Mouse (Mus musculus) embryonic stem cell, embryonic (primary cell): Measurements from ENCODE around the gene Tmem204.

Experiments
- CTCF ChIA-PET, 4 experiments: fragments of 300-600 bp in 2 of 4; fragments of 350-600 bp in 2 of 4; sonication (Branson Sonifier 250); formaldehyde crosslinking; loops; one replicate each; lab custom pipeline; 2022; ENCODE audit warnings: inconsistent platforms in 2 of 4; lab: Charles Lee
- POLR2A ChIA-PET, 4 experiments: fragments of 300-600 bp in 2 of 4; fragments of 350-600 bp in 2 of 4; sonication (Branson Sonifier 250); formaldehyde crosslinking; loops; one replicate each; lab custom pipeline; 2022; ENCODE audit warnings: antibody characterized with exemption in 4 of 4, inconsistent platforms in 1 of 4; lab: Charles Lee

Tmem204 gene

DNA sequence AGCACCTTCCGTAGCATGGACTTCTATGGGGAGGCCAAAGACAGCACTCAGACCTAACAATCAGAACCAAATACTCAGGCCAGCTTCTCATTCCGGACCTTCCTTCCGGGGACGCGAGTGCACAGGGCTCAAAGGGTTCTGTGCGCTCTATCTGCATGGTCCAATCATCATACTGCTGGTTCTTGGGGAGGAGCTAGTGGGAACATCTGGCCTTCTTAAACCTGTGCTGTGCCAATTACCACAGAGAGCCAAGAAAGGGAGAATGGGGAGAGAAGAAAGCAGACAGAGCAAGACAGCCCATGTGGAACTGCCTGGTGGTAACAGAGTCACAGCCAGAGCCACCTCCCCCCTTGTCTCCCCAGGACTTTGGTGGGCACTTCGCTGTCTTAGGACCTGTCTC lies 16.8 kb downstream of the Tmem204 start:
- CTCF ChIA-PET, result interaction anchor here in 2 of 4 experiments (1.1 to 1.2 kb wide), 3 partner anchors 9 to 30 kb away, joined by 3 to 4 read pairs (median 3); partner anchors contain the start of gene Tmem204 (in 1 of the 2)
- POLR2A ChIA-PET, result interaction anchor here in 2 of 4 experiments (0.5 to 1.3 kb wide), 4 partner anchors 10 to 1719 kb away, joined by 3 to 4 read pairs (median 3); partner anchors contain the start of gene Cramp1l (in 1 of the 2)

DNA sequence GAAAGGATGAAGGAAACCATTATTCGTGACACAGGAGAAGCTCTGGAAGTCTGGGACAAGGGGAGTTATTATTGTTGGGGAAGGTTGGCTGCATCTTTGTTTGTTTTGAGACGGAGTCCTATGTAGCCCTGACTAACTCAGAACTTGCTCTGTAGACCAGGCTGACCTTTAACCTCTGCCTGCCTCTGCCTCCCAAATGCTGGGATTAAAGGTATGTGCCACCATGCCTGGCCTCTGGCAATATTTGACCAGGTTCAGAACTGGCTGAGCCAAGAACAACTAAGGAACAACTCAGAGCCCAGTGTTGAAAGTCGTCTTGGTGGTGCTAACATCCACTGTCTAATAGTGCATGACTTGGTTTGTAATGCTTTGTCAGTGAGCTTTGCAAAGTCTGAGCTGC lies 18.2 kb downstream of the Tmem204 start:
- CTCF ChIA-PET, result no interaction called here
- POLR2A ChIA-PET, result interaction anchor here in 1 of 4 experiments (0.7 to 1.3 kb wide), 2 partner anchors 27 to 61 kb away, joined by 3 read pairs; no protein-coding TSS in a partner anchor

DNA sequence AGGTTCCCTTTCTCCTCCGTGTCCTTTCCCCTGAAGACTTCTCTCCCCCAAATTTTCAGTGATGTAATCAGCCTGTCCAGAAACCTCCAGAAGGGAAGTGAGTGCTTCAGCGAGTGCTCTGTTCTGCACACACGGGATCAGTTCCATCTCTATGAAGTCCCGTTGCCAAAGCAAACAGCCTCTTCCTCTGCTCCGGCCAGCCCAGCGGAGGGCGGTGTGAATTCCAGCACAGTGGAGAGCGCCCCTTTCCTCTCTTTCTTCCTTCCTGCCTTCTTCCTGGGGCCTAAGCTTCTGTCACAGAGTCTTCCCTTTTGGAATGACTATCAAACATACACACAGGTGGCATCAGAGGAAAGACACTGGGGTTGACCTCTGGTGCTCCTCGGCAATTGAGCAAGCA lies 19.0 kb downstream of the Tmem204 start:
- CTCF ChIA-PET, result interaction anchor here in 1 of 4 experiments (1.2 kb wide), 1 partner anchor 18 kb away, joined by 3 read pairs; no protein-coding TSS in a partner anchor
- POLR2A ChIA-PET, result no interaction called here

DNA sequence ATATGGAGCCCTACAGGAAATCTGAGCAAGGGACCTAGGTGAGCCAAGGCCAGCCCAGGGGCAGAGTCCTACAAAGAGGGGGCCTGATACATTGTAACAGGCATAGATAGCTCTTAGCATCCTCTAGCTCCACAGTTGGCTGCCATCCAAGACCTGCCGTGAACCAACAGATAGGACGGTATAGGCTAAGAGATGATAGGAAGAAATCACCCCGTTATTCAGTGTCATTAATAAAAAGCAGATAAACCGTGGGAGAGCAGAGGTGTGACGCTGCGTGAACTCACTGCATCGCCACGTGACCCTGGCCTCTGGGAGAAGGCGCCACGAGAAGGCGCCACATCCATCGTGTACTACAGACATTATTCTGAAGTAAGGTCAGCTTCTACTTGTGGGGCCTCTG lies 19.5 kb downstream of the Tmem204 start:
- POLR2A ChIA-PET, result interaction anchor here in 1 of 4 experiments (0.8 kb wide), 1 partner anchor 28 kb away, joined by 3 read pairs; no protein-coding TSS in a partner anchor
- CTCF ChIA-PET, result interaction anchor here in 2 of 4 experiments (0.7 to 1.2 kb wide), 2 partner anchors 18 to 371 kb away, joined by 3 read pairs; no protein-coding TSS in a partner anchor

DNA sequence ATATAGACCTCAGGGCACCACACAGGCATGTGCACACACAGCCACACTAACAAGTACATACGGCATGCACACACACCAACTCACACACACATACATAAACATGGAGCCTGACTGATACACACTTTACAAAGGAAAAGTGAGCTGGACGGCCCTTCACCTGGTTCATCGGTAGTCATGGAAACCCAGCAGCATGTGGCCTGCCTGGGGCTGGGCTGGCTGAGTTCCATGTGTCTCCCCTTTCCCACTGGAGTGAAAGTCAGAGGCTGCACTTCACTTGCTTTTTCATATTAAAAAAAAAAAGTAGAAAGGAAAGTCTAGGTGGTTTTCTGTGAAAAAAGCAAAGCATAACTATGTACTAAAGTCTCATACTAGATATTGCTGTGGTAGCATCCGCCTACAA lies 20.1 kb downstream of the Tmem204 start:
- POLR2A ChIA-PET, result interaction anchor here in 1 of 4 experiments (0.8 to 1.7 kb wide), 3 partner anchors 20 to 121 kb away, joined by 3 to 4 read pairs (median 3); partner anchors contain the start of gene BC003965

DNA sequence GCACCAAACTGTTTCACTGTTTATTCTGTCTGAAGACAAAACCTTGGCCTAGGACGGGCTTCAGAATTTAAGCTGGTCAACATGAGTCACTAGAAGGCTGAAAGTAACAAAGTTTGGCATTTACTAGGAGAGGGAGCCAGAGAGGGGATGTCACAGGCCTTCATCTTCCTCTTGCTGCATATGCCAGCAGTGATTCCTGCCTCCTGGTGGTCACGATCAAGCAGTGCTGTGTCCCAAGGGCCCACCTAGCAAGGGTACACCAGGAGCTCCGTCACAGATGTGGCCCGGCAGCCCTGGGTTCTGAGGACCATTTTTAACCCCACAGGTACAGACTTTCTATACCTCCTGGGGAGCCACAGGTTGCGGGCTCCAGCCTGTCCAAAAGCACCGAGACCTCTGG lies 26.4 kb downstream of the Tmem204 start:
- POLR2A ChIA-PET, result no interaction called here

More for the DNA sequence above, 20.1 kb downstream of the Tmem204 start:
- CTCF ChIA-PET, result interaction anchor here in 3 of 4 experiments (0.7 to 1.2 kb wide), 3 partner anchors 19 to 946 kb away, joined by 3 read pairs; no protein-coding TSS in a partner anchor

DNA sequence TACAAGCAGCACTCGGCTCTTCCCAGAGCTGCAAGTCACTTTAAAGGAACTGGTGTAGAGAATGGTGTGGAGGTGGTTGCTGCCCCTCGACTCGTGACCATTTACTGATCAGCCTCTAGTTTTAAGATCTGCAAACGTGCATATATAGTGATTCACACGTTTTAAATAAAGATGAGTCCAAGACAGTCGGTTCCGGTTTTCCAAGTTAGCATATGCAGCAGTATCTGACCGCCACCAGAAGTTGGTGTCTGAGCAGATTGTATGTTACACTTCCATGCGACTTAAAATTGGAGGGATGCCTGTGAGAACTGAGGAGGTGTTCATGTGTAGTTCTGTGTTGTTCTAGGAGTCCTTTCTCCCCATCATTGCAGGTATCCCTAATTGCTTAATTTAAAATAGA lies 30.1 kb downstream of the Tmem204 start:
- CTCF ChIA-PET, result no interaction called here

More for the DNA sequence above, 26.4 kb downstream of the Tmem204 start:
- CTCF ChIA-PET, result interaction anchor here in 1 of 4 experiments (0.8 to 1.0 kb wide), 2 partner anchors 10 to 21 kb away, joined by 3 read pairs; no protein-coding TSS in a partner anchor

DNA sequence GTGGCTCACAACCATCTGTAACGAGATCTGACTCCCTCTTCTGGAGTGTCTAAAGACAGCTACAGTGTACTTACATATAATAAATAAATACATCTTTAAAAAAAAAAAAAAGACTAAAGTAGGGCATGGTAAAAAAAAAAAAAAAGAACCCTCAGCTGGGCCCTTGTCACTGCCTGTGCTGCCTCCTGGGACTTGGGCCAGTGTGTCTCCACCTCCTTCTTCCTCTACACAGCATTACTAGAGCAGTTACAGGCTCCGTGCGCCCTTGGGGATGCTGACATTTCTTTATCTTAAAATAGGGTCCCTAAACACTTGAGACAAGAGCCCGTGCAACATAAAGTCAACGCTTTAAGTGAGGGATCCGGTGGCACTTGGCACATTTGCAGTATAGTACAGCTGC lies 36.2 kb downstream of the Tmem204 start:
- ChIA-PET CTCF (interaction anchor here in 1 of 4 experiments (1.2 kb wide), 1 partner anchor 11 kb away, joined by 3 read pairs; no protein-coding TSS in a partner anchor), POLR2A (interaction anchor here in 2 of 4 experiments (0.7 to 1.0 kb wide), 3 partner anchors 11 to 174 kb away, joined by 3 read pairs; no protein-coding TSS in a partner anchor)

More for the DNA sequence above, 30.1 kb downstream of the Tmem204 start:
- POLR2A ChIA-PET, result no interaction called here

DNA sequence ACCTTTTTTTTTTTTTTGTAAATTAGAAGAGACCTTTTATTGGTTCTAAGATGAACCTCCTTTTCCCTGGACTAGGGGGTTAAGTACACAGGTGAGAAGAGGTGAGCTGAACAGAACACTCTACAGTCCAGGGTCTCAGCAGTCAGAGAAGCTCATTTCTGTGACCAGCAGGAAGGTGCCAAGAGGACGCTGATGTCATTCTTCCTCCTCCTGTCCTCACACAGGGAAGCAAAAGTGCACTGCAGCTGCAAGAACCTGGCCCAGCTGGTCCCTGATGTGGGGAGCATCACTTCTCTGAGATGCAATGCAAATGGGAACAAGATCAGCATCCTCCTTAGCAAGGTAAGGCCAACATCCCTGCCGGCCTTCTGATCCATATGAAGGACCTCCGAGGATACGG lies 38.1 kb downstream of the Tmem204 start:
- CTCF ChIA-PET, result interaction anchor here in 1 of 4 experiments (0.8 to 1.3 kb wide), 2 partner anchors 9 to 12 kb away, joined by 3 read pairs; no protein-coding TSS in a partner anchor
- POLR2A ChIA-PET, result interaction anchor here in 2 of 4 experiments (0.7 to 1.5 kb wide), 4 partner anchors 9 to 1160 kb away, joined by 3 to 4 read pairs (median 4); no protein-coding TSS in a partner anchor

DNA sequence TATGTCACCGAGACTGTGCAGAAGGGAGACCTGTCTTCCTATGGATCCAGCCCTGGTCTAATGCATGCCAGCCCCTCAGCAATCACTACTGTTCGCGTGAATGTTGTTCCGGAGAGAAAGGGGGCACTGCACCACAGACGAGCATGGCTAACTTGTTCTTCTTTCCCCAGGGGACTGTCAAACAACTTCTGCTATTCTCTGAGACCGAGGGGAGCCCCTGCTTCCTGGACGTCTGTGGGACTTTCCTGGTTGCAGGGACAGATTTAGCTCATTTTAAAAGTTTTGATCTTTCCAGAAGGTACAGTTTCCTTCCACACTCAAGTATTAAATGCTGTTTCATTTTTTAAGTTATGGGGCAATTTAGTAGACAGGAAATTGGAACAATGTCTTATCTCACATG lies 38.5 kb downstream of the Tmem204 start:
- ChIA-PET POLR2A (interaction anchor here in 2 of 4 experiments (0.6 to 1.5 kb wide), 6 partner anchors 9 to 1160 kb away, joined by 3 to 4 read pairs (median 4); no protein-coding TSS in a partner anchor), CTCF (interaction anchor here in 1 of 4 experiments (0.8 to 1.3 kb wide), 2 partner anchors 8 to 11 kb away, joined by 3 read pairs; no protein-coding TSS in a partner anchor)

DNA sequence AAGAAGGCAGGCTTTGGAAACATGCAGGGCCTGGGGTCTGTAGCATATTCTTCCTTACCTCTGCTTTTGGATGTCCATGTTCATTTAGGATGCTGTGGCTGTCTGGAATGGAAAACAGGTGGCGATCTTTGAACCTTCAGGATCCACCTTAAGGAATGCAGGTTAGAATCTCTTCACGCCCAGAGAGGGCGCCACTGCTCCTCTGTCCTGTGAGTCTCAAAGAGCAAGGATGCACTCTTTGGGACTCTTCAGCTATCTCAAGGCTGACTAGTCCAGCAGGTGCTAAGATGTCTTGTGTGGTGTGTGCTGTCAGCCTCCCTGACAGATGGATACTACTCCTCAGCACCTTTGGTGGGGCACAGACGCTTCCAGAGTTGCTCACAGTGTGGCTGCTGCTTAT lies 47.2 kb downstream of the Tmem204 start:
- POLR2A ChIA-PET, result interaction anchor here in 3 of 4 experiments (0.6 to 1.9 kb wide), 6 partner anchors 11 to 150 kb away, joined by 3 to 6 read pairs (median 4); partner anchors contain the start of genes Cramp1l (in 1 of the 3), Ift140 (in 1 of the 3), Nubp2 (in 1 of the 3) and Spsb3 (in 1 of the 3)
- CTCF ChIA-PET, result interaction anchor here in 3 of 4 experiments (0.7 to 1.4 kb wide), 7 partner anchors 9 to 252 kb away, joined by 3 to 4 read pairs (median 3); no protein-coding TSS in a partner anchor

DNA sequence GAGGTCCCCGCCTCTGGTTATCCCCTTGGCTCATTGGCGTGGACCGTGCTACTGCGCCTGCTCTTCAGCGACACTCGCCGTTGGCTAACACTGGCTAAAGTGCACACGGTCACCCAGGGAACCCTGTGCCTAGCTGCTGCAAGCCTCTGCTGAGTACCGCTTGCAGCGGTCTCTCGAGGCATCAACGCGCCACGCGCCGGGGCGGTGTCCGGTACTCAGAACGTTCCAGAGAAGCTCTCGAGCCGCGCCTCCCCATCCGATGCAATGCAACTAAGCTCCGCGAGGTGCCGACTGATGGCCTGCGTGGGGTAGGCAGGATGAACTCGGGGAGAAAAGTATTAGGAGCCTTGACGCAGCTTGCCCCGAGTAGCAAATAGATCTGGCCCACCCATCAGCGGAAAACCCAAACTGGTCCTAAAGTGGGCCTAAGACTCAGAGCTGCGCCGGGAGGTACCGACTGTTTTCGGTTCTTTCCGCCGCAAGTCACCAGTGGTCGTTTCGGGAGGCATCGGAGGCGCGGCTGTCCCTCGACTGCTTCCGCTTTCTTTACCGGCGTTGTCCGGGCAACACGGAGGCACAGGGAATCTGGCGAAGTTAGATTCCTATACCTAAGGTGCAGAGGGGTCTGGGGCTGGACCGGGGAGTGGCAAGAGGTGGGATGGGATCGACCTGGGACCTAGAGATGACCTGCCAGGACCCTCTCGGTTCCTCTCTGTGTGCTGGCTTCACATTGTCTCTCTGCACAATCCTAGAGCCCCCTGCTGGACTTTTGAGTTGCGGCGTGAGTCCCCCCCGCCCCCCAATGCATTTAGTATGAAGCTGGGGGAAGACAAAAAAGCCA lies 66.9 kb downstream of the Tmem204 start:
- CTCF ChIA-PET, result interaction anchor here (0.5 to 1.5 kb wide), 21 partner anchors 9 to 746 kb away, joined by 3 to 7 read pairs (median 4); partner anchors contain the start of genes Mapk8ip3 (in 1 of the 4) and Tmem204 (in 1 of the 4)
- POLR2A ChIA-PET, result interaction anchor here in 3 of 4 experiments (0.6 to 2.8 kb wide), 50 partner anchors 8 to 1389 kb away, joined by 3 to 14 read pairs (median 4); partner anchors contain the start of genes Fahd1 (in 2 of the 3), Jpt2 (in 2 of the 3), Mapk8ip3 (in 2 of the 3) and Ube2i (in 2 of the 3)

DNA sequence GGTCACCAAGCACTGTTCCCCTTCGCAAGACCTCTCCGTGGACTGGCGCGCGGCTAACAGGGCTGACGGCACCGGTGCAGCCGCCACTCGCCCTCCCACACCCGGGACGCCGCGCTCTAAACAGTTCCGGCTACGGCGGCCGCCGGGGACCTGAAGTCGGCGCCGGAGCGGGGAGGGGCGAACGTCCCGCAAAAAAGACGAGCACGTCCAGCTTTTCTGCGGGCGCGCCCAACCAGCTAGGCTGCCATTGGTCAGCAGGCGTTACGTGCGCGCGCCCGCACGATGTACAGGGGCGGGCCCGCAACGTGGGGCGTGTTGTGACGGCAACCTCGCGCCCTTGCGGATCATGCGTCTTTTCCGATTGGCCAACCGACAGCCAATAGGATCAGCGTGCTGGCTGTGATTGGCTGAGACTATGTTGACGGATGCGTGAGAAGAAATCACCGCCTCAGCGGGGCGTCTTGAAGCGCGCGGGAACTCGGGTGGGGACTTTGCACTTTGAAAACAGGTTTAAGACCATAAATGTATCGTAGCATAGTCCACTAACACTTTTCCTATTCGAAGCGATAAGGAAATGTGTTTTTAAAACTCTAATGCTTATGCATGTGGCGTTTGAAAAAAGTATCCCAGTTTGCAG lies 67.6 kb downstream of the Tmem204 start, which contains the start of the genes Cramp1l and Ift140:
Cramp1l (minus strand) TSS at position 134 of the 637 bp plus-strand sequence.
Ift140 (plus strand) TSS at position 431 of the 637 bp plus-strand sequence.
- ChIA-PET POLR2A (interaction anchor here (0.6 to 2.8 kb wide), 43 partner anchors 9 to 1229 kb away, joined by 3 to 14 read pairs (median 5); partner anchors contain the start of genes Jpt2 (in 2 of the 4), Mapk8ip3 (in 2 of the 4), Ube2i (in 2 of the 4) and BC003965 (in 1 of the 4)), CTCF (interaction anchor here (0.5 to 1.5 kb wide), 9 partner anchors 25 to 258 kb away, joined by 3 to 4 read pairs (median 3); partner anchors contain the start of genes Jpt2 (in 1 of the 4) and Tmem204 (in 1 of the 4))

DNA sequence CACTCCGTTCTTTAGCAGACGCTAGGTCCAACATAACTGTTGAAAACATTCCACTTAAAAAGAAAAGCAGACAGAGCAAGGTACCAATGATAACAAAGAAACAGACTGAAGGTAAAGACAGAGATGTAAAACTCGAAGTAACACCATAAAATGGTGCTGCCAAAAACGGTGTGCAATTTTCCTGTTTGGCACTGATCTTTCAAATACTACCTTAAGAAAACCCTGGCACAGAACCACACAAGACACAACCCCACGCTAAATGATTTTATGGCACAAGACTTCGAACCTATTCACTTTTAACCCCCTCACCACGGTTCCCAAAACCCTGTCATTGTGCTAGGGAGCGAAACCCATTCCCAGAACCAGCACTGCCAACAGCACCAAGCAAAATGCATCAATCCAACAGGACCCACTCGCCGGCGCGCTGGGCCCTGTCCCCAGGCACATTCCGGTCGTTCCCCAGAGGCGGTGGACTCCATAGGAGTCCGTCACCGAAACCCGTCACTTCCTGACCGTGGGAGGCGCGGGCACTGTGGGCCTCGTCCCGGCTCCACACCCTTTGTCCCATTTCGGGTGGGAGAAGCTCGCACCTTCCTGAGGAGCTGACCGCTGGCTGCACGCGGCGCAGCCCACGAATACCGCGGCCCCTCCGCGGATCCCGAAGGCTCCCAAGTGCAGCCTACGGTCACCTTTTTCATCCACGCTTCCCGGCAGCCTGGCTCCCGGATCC lies 68.4 kb downstream of the Tmem204 start:
- CTCF ChIA-PET, result interaction anchor here (0.5 to 1.5 kb wide), 8 partner anchors 16 to 259 kb away, joined by 3 to 8 read pairs (median 4); partner anchors contain the start of genes Jpt2 (in 1 of the 4) and Tmem204 (in 1 of the 4)
- POLR2A ChIA-PET, result interaction anchor here (0.5 to 2.8 kb wide), 39 partner anchors 9 to 1229 kb away, joined by 3 to 14 read pairs (median 5); partner anchors contain the start of genes Jpt2 (in 2 of the 4), Traf7 (in 2 of the 4), BC003965 (in 1 of the 4) and Eme2 (in 1 of the 4)

DNA sequence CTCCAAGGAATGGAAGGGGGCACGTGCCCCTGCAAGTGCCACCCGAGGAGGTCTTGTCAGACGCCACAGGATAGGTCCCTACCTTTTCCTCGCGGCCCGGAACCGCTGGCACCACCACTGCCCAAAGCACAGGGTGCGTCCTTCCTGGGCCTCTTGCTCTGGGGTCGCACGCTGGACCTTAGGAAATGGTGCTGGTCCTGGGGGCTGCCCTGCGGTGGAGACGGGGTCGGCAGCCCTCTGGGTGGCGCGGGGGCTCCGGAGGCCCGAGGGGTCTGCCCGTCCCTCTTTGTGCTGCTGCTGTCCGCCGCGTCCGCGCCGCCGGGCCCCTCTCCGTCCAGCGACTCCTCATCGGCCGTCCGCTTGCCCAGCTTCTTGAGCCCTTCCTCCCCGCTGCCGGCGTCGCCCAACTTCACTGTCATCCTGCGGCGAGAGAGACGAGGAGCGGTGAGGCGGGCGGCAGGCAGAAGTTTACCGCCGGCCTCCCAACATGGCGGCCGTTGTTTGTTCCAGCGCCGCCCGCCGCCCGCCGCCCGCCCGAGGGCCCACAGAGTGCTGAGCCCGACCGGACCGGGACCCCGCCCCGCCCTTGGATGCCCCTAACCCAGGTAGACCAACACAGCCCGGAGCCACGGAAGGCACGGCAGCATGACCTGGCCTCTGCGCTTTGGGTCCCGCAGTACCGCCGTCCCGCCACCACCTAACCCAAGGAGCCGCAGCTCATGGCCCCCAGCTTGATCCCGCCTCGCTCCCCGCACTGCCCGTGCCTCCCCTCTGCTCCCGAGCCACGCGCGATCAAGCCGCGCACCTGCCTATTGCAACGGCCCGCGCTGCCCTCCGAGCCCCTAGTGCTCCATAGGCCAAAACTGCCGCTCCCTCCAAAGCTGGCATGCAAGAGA lies 69.5 kb downstream of the Tmem204 start:
- CTCF ChIA-PET, result no interaction called here
- POLR2A ChIA-PET, result interaction anchor here in 2 of 4 experiments (0.6 to 2.8 kb wide), 7 partner anchors 18 to 557 kb away, joined by 3 to 8 read pairs (median 3); partner anchors contain the start of genes Fahd1 (in 1 of the 2), Nubp2 (in 1 of the 2), Sox8 (in 1 of the 2) and Spsb3 (in 1 of the 2)
